Mouse (Mus musculus) adrenal gland, adult 18-20 months (tissue): ENCODE results near the gene Ankrd44. TPM values are rescaled to one million over a fixed set of nuclear protein-coding genes. Genes with fewer than 3 reads are reported as not detected.

ENCODE experiments used
- DNase-seq, 2 experiments: peaks; one replicate each; pipeline ENCODE4 v3.0.0; 2021 to 2022; ENCODE audit warnings: low spot score in 2 of 2
- total RNA-seq, 2 experiments: library from RNA; stranded (reverse); gene quantifications; 1 replicate in 1 of 2; 2 replicates in 1 of 2; pipeline ENCODE4 v1.2.3; 2021

Ankrd44 gene
- total RNA-seq, 2 experiments from 2014 or later, result 15.5 to 19.9 TPM

- DNase-seq, result no peak
Measured at GRCm38 (mm10) chr1:54923366-54924308, 2.5 kb downstream of the Ankrd44 start.

DNA sequence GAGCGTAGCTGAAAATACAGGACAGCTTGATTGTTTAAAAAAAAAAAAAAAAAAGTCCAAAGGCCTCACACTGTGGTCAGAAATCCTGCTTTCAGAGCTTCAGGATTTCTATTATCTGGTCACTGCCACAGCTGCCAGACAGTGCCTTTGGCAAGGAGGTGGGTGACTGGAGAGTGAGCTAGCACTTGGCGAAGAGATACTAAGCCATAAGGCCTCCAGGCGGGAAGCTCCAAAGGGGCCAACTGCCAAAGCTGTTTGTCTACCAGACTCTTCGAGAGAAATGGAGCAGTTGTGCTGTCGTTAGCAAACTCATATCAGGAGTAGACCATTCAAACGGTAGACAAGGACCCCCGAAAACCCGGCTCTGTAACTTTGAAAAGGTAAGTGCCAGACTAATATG, 3.5 kb downstream of the Ankrd44 start:
- no peak for DNase-seq

GRCm38 (mm10) chr1:54922025-54922574, 4.1 kb downstream of the Ankrd44 start:
- DNase-seq, result no peak

GRCm38 (mm10) chr1:54920132-54920531, 6.1 kb downstream of the Ankrd44 start:
- no peak for DNase-seq

DNA sequence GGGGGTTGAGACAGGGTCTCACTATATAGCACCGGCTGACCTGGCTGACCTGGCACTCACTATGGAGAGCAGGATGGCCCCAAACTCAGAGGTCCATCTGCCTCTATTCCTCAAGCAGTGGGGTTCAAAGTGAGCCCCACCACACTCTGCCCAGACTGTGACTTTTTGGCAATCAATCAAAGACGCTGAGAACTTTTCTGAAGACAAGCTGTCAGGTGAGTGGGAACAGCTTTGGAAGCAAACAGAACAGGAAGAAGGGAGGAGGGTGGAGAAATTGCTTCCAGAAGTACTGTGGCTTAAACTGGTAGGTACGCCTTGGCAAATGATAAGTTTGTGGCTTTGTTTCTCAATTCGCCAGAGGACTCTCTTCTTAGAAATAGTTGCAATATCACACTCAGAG, 9.7 kb downstream of the Ankrd44 start:
- no peak for DNase-seq

GRCm38 (mm10) chr1:54914387-54914786, 11.8 kb downstream of the Ankrd44 start:
- no peak for DNase-seq

GRCm38 (mm10) chr1:54913379-54913873, 12.8 kb downstream of the Ankrd44 start:
- DNase-seq, result no peak

DNA sequence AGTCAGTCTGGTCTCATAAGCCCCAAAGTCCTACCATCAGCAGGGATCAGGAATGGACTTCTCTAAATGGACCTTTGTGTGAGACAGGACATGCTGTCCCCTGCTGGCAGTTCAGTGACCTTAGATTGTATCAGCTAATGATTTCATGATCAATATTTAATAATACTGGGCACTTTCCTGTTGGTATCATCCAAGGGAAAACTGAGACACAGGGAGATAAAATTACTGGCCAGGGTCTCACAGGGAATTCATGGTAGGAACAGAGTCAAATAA, 13.2 kb downstream of the Ankrd44 start:
- no peak for DNase-seq

- no peak for DNase-seq
Measured at GRCm38 (mm10) chr1:54912290-54913062, 13.7 kb downstream of the Ankrd44 start.

GRCm38 (mm10) chr1:54911256-54911610, 15.0 kb downstream of the Ankrd44 start:
- no peak for DNase-seq

DNA sequence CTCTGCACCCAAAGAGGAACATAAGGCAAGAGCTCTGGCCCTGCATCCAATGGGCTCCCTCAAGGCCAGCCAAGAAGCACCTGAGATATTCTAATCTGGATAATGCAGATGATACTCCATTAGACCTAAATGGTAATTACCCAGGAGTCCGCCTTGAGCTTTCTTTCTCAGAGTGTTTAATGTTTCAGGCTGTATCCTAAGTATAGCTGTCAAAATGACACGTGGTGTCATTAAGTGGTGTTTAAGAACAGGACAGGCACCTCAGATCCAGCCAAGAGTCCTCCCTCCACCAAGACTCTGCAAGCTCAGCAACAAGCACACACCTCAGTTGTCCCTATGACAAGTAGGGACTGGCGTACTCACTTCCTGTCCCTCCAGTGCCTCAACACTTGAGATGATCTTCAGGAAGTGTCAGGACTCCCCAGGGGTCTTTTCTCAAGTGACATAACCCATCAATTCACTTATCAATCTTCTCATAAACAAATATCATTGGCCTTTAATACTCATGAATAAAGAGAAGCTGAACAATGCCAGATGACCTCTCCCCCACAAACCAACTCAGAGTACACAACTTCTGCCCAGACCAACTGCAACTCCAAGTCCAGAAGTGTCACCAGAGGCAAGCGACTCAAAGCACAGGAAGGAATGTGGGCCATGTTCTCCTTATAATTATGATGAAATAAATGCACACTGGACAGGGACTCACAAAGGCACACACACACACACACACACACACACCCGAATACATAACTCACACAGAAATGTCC, 15.5 kb downstream of the Ankrd44 start:
- DNase-seq, result no peak

- DNase-seq, result no peak
Measured at GRCm38 (mm10) chr1:54908786-54909185, 17.4 kb downstream of the Ankrd44 start.

DNA sequence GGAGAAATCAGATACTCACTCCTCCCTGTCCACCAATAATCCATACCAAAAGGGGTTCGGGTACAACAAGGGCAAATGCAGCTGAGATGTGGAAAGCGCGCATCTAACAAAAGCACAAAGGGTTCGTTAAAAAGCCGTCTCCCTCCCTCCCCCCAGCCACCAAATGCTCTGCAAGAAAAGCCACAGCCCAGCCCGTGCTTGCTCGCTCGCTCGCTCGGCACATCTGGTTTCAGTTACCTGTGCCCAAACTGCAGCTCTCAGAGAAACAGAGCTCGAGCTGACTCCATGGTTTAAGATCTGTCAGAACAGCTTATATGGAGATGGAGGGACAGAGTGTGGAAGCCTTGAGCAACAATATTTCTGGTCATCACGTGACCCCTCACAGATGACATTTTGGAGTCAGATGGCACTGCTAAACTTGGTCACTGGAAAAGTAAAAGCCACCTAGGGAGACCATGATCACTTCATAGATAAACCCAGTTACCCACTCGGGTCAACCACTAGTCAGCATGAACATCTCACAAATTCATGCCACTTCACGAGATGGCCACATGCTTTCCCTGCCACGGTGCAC, 19.0 kb downstream of the Ankrd44 start:
- no peak for DNase-seq

DNA sequence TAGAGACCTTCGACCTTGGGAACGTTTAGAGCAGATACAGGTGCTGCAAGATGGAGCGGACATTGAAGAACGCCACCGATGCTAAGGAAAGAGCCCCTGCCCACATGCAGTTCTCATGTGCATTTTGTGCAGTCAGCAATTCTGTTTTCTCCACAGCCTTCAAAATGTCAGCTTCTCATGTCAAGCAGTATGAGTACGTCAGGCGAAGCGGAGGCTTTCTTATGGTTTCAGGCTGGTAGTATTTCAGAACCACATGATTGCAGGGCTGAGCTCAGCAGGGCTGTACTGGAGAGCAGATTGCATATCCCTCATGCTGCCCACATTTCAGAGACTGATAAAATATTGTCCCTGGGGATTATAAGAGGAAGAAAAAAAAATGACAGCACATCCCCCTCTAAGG, 19.9 kb downstream of the Ankrd44 start:
- DNase-seq, result no peak

- DNase-seq, result no peak
Measured at GRCm38 (mm10) chr1:54905632-54906031, 20.6 kb downstream of the Ankrd44 start.

DNA sequence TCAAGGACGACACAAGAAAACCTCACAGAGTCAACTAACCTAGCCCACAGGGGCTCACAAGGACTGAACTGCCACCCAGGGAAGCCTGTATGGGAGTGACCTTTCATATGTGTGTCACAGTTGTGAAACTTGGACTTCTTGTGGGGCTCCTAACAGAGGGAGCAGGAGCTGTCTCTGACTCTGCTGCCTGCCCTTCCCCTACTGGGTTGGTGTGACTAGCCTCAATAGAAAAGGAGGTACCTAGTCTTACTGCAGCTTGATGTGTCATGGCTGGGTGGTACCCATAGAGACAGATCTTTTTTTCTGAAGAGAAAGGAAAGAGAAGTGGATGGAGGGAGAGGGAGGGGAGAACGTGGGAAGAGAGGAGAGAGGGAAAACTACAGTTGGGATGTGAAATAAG, 22.0 kb downstream of the Ankrd44 start:
- no peak for DNase-seq

DNA sequence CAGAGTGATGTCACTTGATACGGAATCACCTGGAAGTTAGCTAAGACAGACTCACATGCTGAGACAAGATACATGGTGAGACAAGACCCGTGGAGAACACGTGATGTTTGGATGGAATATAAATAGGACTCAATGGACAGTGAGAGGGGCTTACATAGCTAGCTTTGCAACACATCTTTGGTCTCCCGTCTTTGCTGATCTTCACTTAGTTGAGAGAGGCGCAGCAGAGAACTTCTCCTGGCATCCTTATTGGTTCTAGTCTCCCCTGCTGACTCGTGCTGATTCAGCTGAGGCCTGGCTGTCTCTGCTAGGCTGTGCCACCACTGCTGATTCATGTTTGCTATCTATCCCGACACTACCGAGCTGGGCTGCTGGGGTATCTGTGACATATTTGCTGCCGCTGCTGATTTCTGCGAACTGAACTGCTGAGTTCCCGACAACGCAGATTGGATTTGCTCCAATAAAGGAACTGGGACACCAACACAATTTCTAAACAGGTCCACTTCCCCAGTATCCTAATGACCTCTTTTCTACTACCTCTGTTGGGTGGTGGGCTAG, 23.4 kb downstream of the Ankrd44 start:
- no peak for DNase-seq

DNA sequence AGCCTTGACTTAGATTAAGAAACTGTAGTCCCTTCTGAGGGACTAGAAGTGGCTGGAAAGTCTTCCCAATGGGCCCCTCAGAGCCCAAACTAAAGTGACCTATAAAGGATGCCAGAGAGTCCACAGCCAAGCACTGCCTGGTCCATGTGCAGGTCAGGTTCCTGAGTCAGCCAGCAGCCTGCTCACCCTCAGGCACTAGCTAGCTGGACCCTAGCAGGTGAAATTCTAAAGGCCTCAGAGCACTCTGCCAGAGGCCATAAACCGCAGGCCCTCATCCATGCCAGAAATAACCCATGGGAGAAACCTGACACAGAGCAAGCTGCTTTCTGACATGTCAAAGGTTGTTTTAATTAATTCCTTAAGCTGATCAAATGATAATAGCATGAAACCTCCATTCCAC, 25.1 kb downstream of the Ankrd44 start:
- no peak for DNase-seq

GRCm38 (mm10) chr1:54899247-54899646, 26.9 kb downstream of the Ankrd44 start:
- no peak for DNase-seq

DNA sequence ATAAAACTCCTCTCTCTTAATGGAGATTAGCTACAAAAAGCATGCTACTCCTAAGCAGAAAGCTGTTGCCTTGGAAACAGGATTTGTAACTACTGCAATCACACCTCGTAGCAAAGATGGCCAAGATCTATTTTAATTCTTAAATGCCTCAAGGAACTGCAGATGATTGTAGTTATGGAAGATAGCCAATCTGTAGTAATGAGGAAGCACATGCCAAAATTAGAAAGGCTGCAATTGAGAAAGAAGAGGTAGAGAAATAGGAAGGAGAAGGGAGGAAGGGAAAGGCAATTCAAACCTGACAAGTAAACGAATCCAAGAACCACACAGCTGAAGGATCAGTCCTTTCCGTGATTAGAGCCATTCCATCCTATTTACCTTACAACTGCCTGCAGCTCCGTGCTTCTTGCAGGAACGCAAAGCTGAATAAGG, 27.5 kb downstream of the Ankrd44 start:
- no peak for DNase-seq

GRCm38 (mm10) chr1:54897726-54898125, 28.5 kb downstream of the Ankrd44 start:
- no peak for DNase-seq
